Mouse (Mus musculus) right cerebral cortex, postnatal 10 days (tissue): Measurements from ENCODE around the gene Secisbp2.

ENCODE experiments used
- DNase-seq, 2 experiments: peaks; one replicate each; pipeline ENCODE4 v3.0.0; 2021; ENCODE audit warnings: low spot score in 2 of 2

Gene Secisbp2

DNA sequence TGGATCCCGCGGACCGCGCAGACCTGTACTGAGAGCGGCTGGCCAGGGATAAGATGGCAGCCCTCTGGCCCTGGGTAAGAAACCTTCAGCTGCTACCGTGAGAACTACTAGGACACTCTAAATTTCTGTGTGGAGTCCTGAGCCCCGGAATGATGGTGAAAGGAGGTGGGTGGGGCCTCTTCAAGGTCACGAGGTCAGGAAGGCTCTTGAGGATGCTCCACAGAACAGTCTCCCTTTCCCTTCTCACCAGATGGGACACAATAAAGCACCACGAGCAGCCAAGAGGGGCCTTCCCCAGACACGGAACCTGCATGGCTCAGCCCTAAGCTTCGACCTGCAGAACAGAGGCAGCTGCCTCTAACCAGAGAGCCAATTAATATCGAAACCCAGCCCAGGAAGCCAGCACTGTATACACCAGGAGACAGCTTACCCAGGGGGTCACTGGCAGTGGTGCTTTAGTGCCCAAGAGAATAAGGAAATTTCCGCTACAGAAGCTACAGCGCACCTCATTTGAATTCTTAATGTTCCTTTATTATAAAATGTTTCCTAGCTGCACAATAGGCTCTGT is 80.7 kb downstream of the Secisbp2 start:
- DNase-seq = no peak
